Mouse (Mus musculus) heart, embryonic 13.5 days (tissue): ENCODE measurements around the gene Cfap298. TPM values are rescaled to one million over a fixed set of nuclear protein-coding genes. Genes with fewer than 3 reads are reported as not detected.

Experiments used
- ATAC-seq: fragments of 200-750 bp; cut with Nextera tagmentation; 2 replicates; pipeline ENCODE4 v1.8.0; 2017; ENCODE audit warnings: moderate TSS enrichment; ENCODE audit not compliant: insufficient number of reproducible peaks, low FRiP score, low TSS enrichment; ENCODE audit errors: extremely low read depth
- H3K27ac ChIP-seq: fragments of 300-500 bp; sonication (generic); replicated peaks from 2 replicates; pipeline ENCODE4 v1.5.1; 2015; ENCODE audit warnings: moderate library complexity, mild to moderate bottlenecking, inconsistent platforms
- H3K27me3 ChIP-seq: fragments of 300-500 bp; sonication (generic); replicated peaks from 2 replicates; pipeline ENCODE4 v1.6.1; 2015; ENCODE audit warnings: mild to moderate bottlenecking, inconsistent platforms
- H3K36me3 ChIP-seq: fragments of 300-500 bp; sonication (generic); 2 replicates; pipeline ENCODE4 v1.6.1; 2015; ENCODE audit warnings: mild to moderate bottlenecking, inconsistent platforms
- H3K4me1 ChIP-seq: fragments of 300-500 bp; sonication (generic); 2 replicates; pipeline ENCODE4 v1.6.1; 2015; ENCODE audit warnings: inconsistent platforms
- H3K4me2 ChIP-seq: fragments of 300-500 bp; sonication (generic); 2 replicates; pipeline ENCODE4 v1.6.1; 2015; ENCODE audit warnings: inconsistent platforms, mild to moderate bottlenecking, moderate library complexity
- H3K4me3 ChIP-seq: fragments of 300-500 bp; sonication (generic); 2 replicates; pipeline ENCODE4 v1.5.1; 2015; ENCODE audit warnings: moderate library complexity, mild to moderate bottlenecking, inconsistent platforms
- H3K9ac ChIP-seq: fragments of 300-500 bp; sonication (generic); 2 replicates; pipeline ENCODE4 v1.6.1; 2015; ENCODE audit warnings: inconsistent platforms, mild to moderate bottlenecking, moderate library complexity
- H3K9me3 ChIP-seq: fragments of 300-500 bp; sonication (generic); 2 replicates; pipeline ENCODE4 v1.6.1; 2016; ENCODE audit warnings: inconsistent platforms
- WGBS: fragments of 180-500 bp; shearing (Covaris S2); methylation state at CpG from one replicate; pipeline ENCODE4 v1.1.7; 2015; ENCODE audit warnings: mixed read lengths; 5-methylcytosine and 5-hydroxymethylcytosine counted together
- polyA plus RNA-seq: library from polyadenylated mRNA; unstranded; fragments of >200 nt; fragmentation: Nextera tagmentation; extraction: Ambion mirVana; gene quantifications from 2 replicates; pipeline ENCODE4 v1.2.1, GENCODE M21; 2015

Gene Cfap298
- polyA plus RNA-seq, 1 experiment from 2014 or later, result 34.6 TPM

DNA sequence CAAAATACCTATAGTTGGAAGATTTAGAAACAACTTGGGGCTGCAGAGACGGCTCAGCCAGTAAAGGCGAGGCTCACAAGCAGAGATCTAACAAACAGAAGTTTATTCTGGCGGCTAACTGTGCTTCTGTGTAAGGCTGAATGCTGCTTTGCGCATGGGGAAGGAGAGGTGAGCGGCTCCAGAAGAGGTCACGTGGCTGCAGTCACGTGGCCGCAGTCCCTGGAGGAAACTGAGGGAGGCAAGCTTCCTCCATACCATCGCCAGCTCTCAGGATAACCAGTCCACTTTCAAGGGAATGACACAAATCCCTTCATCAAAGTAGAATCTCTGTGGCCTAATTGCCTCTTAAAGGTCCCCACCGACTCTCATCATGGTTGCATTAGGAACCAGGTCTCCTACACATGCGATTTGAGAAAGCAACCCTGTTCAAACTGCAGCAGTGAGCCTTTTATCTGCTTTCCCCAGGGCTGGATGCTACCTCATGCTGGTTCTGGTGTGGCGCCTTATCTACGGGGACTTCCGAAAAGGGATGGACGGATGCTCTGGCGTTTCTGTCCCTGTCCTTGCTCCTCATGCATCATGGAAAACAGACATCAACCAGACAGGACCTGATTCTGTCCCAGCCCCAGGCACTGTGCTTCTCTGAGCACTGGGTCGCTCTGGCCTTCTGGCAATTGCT is 23.9 kb downstream of the Cfap298 start:
- Histone ChIP-seq H3K27me3 (peaks cover 23% of the 10 kb centered on the region; the same call in 1 of the 2 replicates), H3K4me3 (no peak overlapping the region), H3K9ac (no peak overlapping the region), H3K4me2 (no peak overlapping the region), H3K36me3 (no peaks in the 10 kb centered on the region), H3K4me1 (peaks cover 7% of the 10 kb centered on the region), H3K9me3 (no peaks in the 10 kb centered on the region), H3K27ac (no peak overlapping the region)
- ATAC-seq, result no peak
- WGBS, result 58% methylated on average over 17 of the region's 17 CpGs

DNA sequence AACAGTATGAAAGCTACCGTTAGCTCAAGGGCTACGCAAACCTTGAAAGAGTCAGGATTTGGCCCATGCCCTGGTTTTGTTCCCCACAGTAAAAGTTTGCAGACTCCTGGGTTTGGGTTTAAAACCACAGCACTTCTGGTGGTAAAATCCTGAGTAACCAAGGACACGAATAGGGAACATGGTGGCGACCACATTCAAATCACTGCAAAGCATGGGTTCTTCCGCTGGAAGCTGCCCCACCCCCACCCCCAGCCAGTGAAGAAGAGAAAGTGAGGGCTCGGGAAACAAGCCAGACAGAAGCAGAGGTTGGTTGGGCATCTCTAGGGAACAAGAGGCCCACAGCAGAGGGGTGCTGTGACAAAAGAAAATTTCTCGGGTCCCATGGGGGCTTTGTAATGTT is 27.7 kb downstream of the Cfap298 start:
- Histone ChIP-seq H3K27me3 (peaks cover 18% of the 10 kb centered on the region; the same call in 1 of the 2 replicates), H3K4me3 (no peak overlapping the region), H3K9me3 (no peaks in the 10 kb centered on the region), H3K9ac (no peak overlapping the region), H3K4me1 (peaks cover 12% of the 10 kb centered on the region), H3K4me2 (no peak overlapping the region), H3K27ac (no peak overlapping the region), H3K36me3 (no peaks in the 10 kb centered on the region)
- no peak for ATAC-seq
- WGBS, result 63% methylated on average over 7 of the region's 7 CpGs

DNA sequence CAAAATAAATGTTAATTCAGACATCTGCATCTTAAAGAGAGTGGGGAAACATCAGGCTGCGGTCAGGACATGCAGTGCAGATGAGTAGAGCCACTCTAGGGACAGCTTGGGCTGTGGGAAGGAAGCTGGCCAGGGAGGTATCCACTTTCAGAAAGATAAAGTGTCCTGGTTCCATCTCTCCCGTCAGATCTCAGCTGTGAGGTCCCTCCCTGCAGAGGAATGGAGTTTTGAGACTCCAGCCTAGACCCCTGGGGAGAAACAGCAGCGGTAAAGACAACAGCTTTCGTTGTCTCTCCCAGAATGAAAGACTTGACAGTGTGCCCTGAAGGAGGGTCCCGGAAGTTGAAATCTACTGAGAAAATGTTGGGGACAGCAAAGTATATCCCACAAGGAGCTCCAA is 31.6 kb downstream of the Cfap298 start:
- Histone ChIP-seq H3K9me3 (no peaks in the 10 kb centered on the region), H3K27ac (0 out of 2 replicates have a peak overlapping the region, but pooled peaks have one; percentile 12), H3K4me1 (peaks cover 26% of the 10 kb centered on the region), H3K27me3 (0 out of 2 replicates have a peak, but pooled peaks cover 4% of the 10 kb centered on the region), H3K36me3 (no peaks in the 10 kb centered on the region), H3K9ac (no peak overlapping the region), H3K4me3 (no peak overlapping the region), H3K4me2 (no peak overlapping the region)
- ATAC-seq, result no peak
- WGBS, result 31% methylated on average over 5 of the region's 5 CpGs

DNA sequence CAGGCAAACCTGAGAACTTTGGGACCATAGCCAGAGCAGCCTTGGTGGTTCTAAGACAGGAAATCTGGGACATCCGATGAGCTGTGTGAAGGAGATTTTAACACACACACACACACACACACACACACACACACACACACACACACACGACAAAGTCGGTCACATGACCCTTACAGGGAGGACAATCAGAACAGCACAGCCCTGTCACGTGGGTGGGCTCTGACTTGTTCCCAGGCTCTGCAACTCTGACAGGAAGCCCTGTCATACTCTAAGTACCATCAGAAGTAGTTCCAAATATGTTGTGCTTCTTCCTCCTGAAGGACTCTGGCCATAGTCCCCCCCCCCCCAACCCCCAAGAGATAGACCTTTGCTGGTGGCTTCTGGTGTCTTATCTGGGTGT is 33.5 kb downstream of the Cfap298 start:
- Histone ChIP-seq H3K4me3 (no peak overlapping the region), H3K4me2 (no peak overlapping the region), H3K9me3 (no peaks in the 10 kb centered on the region), H3K27ac (no peak overlapping the region), H3K27me3 (0 out of 2 replicates have a peak, but pooled peaks cover 4% of the 10 kb centered on the region), H3K4me1 (peaks cover 26% of the 10 kb centered on the region), H3K9ac (no peak overlapping the region), H3K36me3 (no peaks in the 10 kb centered on the region)
- WGBS, result 55% methylated on average over 3 of the region's 4 CpGs
- ATAC-seq, result peak; percentile 19; the same call in 1 of the 2 replicates

DNA sequence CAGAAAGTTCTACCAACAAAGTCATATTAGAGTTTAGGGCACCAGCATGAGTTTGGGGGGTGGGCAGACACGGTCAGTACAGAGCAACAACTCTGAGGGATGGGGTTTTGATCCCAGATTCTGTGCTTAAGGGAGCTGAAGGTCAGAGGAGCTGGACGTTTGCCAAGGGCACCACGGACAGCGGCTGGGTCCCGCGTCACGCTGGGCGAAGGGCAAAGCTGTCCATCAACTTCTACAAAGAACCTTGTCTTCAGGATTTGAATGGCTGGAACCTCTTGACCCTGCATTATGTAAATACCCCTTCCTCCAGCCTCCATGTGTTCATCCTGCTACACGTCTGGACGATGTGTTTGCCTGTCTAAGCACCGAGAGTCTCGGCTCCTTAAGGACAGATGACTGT is 35.4 kb downstream of the Cfap298 start:
- H3K36me3 ChIP-seq, result no peaks in the 10 kb centered on the region
- H3K4me2 ChIP-seq, result no peak overlapping the region
- 0 out of 2 replicates have a peak, but pooled peaks cover 4% of the 10 kb centered on the region for H3K27me3 ChIP-seq
- WGBS, result 42% methylated on average over 12 of the region's 12 CpGs
- no peak for ATAC-seq
- no peaks in the 10 kb centered on the region for H3K9me3 ChIP-seq
- H3K27ac ChIP-seq, result no peak overlapping the region
- no peak overlapping the region for H3K4me3 ChIP-seq
- H3K9ac ChIP-seq, result no peak overlapping the region
- peaks cover 26% of the 10 kb centered on the region for H3K4me1 ChIP-seq

DNA sequence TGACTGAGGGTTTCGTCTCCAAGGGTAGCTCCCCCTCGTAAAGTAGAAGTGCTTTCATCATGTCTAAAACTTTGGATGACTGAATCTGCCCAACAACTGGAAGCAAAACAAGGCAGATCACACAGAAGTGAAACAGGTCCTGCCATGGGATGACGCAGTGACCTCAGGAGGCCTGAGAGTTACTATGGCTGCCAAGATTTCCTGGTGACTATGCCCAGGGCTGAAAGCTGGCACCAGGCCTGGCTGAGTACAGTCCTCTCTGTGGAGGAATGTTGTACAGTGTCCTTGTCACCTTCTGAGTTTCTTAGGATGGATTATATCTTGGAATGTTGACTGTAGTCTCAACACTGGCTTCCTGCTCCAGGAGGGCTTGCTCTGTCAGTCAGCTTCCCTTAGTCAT is 37.3 kb downstream of the Cfap298 start:
- no peak overlapping the region for H3K9ac ChIP-seq
- H3K9me3 ChIP-seq, result no peaks in the 10 kb centered on the region
- ATAC-seq, result no peak
- H3K36me3 ChIP-seq, result no peaks in the 10 kb centered on the region
- H3K27me3 ChIP-seq, result no peaks in the 10 kb centered on the region
- 82% methylated on average over 3 of the region's 3 CpGs for WGBS
- H3K4me2 ChIP-seq, result no peak overlapping the region
- no peak overlapping the region for H3K4me3 ChIP-seq
- H3K4me1 ChIP-seq, result peaks cover 28% of the 10 kb centered on the region
- no peak overlapping the region for H3K27ac ChIP-seq

DNA sequence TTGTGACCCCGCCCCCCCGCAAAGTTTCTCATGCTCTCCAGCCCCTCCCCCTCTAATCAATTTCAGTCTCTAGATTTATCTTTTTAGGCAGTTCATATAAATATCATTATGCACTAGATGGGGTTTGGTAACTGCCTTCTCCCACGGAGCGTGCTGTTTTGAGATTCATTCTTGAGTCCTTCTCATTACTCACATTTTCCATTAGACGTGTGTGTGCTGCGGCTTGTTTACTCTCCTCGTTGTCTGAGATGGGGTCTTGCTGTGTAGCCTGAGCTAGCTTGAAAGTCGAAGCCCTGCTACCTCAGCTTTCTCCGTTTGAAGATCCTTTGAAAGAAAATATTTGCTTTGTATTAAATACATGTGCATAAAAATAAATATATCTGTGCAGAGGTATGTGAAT is 41.1 kb downstream of the Cfap298 start:
- no peaks in the 10 kb centered on the region for H3K36me3 ChIP-seq
- no peaks in the 10 kb centered on the region for H3K9me3 ChIP-seq
- WGBS, result 46% methylated on average over 9 of the region's 9 CpGs
- H3K4me3 ChIP-seq, result no peak overlapping the region
- peaks cover 33% of the 10 kb centered on the region for H3K4me1 ChIP-seq
- H3K9ac ChIP-seq, result no peak overlapping the region
- H3K27ac ChIP-seq, result no peak overlapping the region
- no peak for ATAC-seq
- no peaks in the 10 kb centered on the region; the same call in 1 of the 2 replicates for H3K27me3 ChIP-seq
- no peak overlapping the region for H3K4me2 ChIP-seq

DNA sequence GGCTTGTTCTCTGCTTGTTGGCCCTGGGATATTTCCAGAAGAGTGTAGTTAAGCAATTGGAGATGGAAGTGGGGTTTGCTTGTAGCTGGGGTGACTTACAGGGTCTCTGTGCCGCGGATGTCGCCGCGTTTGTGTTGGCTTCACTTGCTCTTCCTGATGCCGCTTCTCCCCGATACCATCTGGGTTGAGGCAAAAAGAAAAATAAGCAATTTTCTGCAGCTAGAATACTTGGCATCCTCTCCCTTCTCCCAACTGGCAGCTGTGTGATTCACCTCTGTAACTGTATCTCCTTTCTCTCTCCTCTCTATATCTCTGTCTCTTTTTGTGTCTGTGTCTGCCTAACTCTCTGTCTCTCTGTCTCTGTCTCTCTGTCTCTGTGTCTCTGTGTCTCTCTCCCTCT is 41.9 kb downstream of the Cfap298 start:
- no peaks in the 10 kb centered on the region for H3K9me3 ChIP-seq
- peaks cover 33% of the 10 kb centered on the region for H3K4me1 ChIP-seq
- no peak overlapping the region for H3K4me2 ChIP-seq
- H3K36me3 ChIP-seq, result no peaks in the 10 kb centered on the region
- H3K27me3 ChIP-seq, result no peaks in the 10 kb centered on the region; the same call in 1 of the 2 replicates
- ATAC-seq, result no peak
- no peak overlapping the region for H3K4me3 ChIP-seq
- 65% methylated on average over 7 of the region's 7 CpGs for WGBS
- H3K9ac ChIP-seq, result no peak overlapping the region
- H3K27ac ChIP-seq, result no peak overlapping the region

DNA sequence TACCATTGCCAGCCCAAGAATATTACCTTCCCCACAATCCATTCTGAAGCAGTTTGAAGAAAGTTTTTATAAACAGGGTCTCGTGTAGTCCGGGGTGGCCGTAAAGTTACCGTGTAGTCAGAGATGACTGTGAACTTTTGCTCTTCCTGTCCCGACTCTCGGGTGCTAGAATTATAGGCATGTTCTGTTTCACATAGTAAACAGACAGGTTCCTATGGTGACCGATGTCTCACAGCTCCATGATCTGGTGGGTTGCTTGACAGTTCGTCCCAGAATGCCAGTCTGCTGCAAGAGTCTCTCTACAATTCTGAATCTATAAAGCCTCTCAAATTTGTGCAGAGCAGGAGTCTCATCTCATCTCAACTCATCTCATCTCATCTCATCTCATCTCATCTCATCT is 42.8 kb downstream of the Cfap298 start:
- peaks cover 3% of the 10 kb centered on the region; the same call in 1 of the 2 replicates for H3K9me3 ChIP-seq
- peaks cover 33% of the 10 kb centered on the region for H3K4me1 ChIP-seq
- H3K4me2 ChIP-seq, result peak overlapping the region; percentile 20
- H3K36me3 ChIP-seq, result no peaks in the 10 kb centered on the region
- H3K27ac ChIP-seq, result no peak overlapping the region
- H3K4me3 ChIP-seq, result no peak overlapping the region
- WGBS, result 20% methylated on average over 8 of the region's 8 CpGs
- H3K9ac ChIP-seq, result no peak overlapping the region
- no peaks in the 10 kb centered on the region; the same call in 1 of the 2 replicates for H3K27me3 ChIP-seq
- no peak for ATAC-seq

DNA sequence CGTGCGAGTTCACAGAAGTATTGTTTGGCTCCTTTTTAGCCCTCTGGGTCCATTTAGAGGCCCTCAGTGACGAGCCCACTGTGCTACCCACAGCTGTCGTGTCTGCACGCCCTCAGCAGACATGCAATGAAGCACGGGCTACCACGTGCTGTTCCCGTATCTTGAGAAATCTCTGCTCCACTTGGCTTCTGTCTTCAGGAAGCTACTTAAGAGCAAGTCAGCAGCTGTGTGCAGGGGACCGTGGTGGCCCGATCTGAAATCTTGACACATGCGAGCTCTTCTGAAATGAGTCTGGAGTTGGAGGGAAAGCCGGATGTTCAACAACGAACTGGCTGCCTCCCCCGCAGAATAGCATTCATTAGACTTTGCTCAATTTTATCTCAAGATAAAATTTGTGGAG is 43.3 kb downstream of the Cfap298 start:
- Histone ChIP-seq H3K27me3 (no peaks in the 10 kb centered on the region; the same call in 1 of the 2 replicates), H3K9me3 (peaks cover 3% of the 10 kb centered on the region; the same call in 1 of the 2 replicates), H3K9ac (peak overlapping the region; percentile 14; the same call in 1 of the 2 replicates), H3K4me1 (peaks cover 37% of the 10 kb centered on the region), H3K27ac (peak overlapping the region; percentile 59), H3K4me3 (no peak overlapping the region), H3K4me2 (peak overlapping the region; percentile 20), H3K36me3 (no peaks in the 10 kb centered on the region)
- no peak for ATAC-seq
- 52% methylated on average over 14 of the region's 14 CpGs for WGBS

DNA sequence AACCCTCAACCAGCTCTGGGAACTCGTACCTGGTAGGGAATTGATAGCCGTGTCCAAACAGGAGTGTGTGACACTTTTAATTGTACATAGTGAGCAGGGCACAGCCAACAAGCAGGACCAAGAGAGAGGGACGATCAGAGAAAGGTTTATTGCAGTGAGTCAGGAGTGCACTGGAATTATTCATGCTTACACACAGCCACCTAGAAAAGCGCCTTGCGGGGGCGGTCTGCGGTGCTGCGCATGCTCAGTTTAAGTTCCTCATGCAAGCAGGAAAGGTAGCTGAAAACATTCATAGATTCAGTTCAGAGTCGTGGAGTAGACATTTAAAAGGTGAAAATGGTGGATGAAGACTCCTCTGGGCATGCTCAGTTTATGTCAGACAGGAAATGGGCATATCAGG is 44.2 kb downstream of the Cfap298 start:
- ATAC-seq, result no peak
- Histone ChIP-seq H3K36me3 (no peaks in the 10 kb centered on the region), H3K9me3 (peaks cover 3% of the 10 kb centered on the region; the same call in 1 of the 2 replicates), H3K4me3 (no peak overlapping the region), H3K4me2 (no peak overlapping the region), H3K27ac (no peak overlapping the region), H3K9ac (no peak overlapping the region), H3K27me3 (no peaks in the 10 kb centered on the region; the same call in 1 of the 2 replicates), H3K4me1 (peaks cover 46% of the 10 kb centered on the region)
- WGBS, result 85% methylated on average over 9 of the region's 9 CpGs
